Mouse (Mus musculus) MEL (cell line): Measurements from ENCODE around the gene Tcf25. TPM values are rescaled to one million over a fixed set of nuclear protein-coding genes. Genes with fewer than 3 reads are reported as not detected.
A peak's percentile ranks its signal among the peaks of the same experiment; 100 is the strongest.

ENCODE experiments used
- DNase-seq: peaks from one replicate; pipeline ENCODE4 v3.0.0; 2011; ENCODE audit warnings: low read depth, low spot score
- H3K27ac ChIP-seq: 2 replicates; pipeline ENCODE4 v1.5.1; 2012; ENCODE audit warnings: low read depth, mild to moderate bottlenecking, control low read depth, low read length, moderate library complexity; ENCODE audit not compliant: control insufficient read depth
- H3K27me3 ChIP-seq, 2 experiments: fragments of 150-350 bp in 1 of 2; sonication (generic) in 1 of 2; 2 replicates each; pipeline ENCODE4 v1.6.1; 2012; ENCODE audit warnings: low read length in 2 of 2, mild to moderate bottlenecking in 2 of 2, improper control_type of control experiment in 1 of 2, moderate library complexity in 1 of 2; ENCODE audit not compliant: insufficient read depth in 2 of 2, control insufficient read depth in 1 of 2
- H3K36me3 ChIP-seq, 2 experiments: 2 replicates each; pipeline ENCODE4 v1.6.1; 2012 to 2014; ENCODE audit warnings: low read length in 2 of 2, improper control_type of control experiment in 1 of 2, inconsistent platforms in 1 of 2, mild to moderate bottlenecking in 1 of 2; ENCODE audit not compliant: insufficient read depth in 2 of 2, control insufficient read depth in 1 of 2
- H3K4me1 ChIP-seq, 2 experiments: fragments of 150-350 bp in 1 of 2; sonication (generic) in 1 of 2; 2 replicates each; pipeline ENCODE4 v1.6.1; 2012; ENCODE audit warnings: low read length in 2 of 2, improper control_type of control experiment in 1 of 2, mild to moderate bottlenecking in 1 of 2; ENCODE audit not compliant: insufficient read depth in 2 of 2, control insufficient read depth in 1 of 2
- H3K4me3 ChIP-seq, 2 experiments: fragments of 150-350 bp in 1 of 2; sonication (generic) in 1 of 2; 2 replicates each; pipeline ENCODE4 v1.5.1; 2012; ENCODE audit warnings: low read depth in 2 of 2, low read length in 2 of 2, mild to moderate bottlenecking in 2 of 2, moderate library complexity in 2 of 2, control low read depth in 1 of 2, improper control_type of control experiment in 1 of 2; ENCODE audit not compliant: control insufficient read depth in 1 of 2, insufficient read depth in 1 of 2
- H3K79me2 ChIP-seq: 2 replicates; pipeline ENCODE4 v1.6.1; 2012; ENCODE audit warnings: mild to moderate bottlenecking, low read length, moderate library complexity; ENCODE audit not compliant: control insufficient read depth, poor library complexity, insufficient read depth
- H3K9ac ChIP-seq: 2 replicates; pipeline ENCODE4 v1.6.1; 2012; ENCODE audit warnings: low read depth, mild to moderate bottlenecking, control low read depth, low read length, moderate library complexity; ENCODE audit not compliant: control insufficient read depth, poor library complexity, severe bottlenecking
- H3K9me3 ChIP-seq: fragments of 150-350 bp; sonication (generic); replicated peaks from 2 replicates; pipeline ENCODE4 v1.6.1; 2012; ENCODE audit warnings: mild to moderate bottlenecking, low read length, improper control_type of control experiment, moderate library complexity; ENCODE audit not compliant: insufficient read depth
- CHD2 ChIP-seq: IDR thresholded peaks from 2 replicates; pipeline ENCODE4 v1.6.1; 2011; ENCODE audit warnings: low read length, improper control_type of control experiment
- CTCF ChIP-seq, 3 experiments: IDR thresholded peaks in 2 of 3; conservative IDR thresholded peaks in 1 of 3; 2 replicates each; pipeline ENCODE4 v1.5.1; 2011 to 2012; ENCODE audit warnings: low read length in 3 of 3, low read depth in 2 of 3, mild to moderate bottlenecking in 2 of 3, improper control_type of control experiment in 1 of 3, inconsistent platforms in 1 of 3, mixed read lengths in 1 of 3, moderate library complexity in 1 of 3; ENCODE audit not compliant: control insufficient read depth in 1 of 3, insufficient read depth in 1 of 3, poor library complexity in 1 of 3, severe bottlenecking in 1 of 3
- ELF1 ChIP-seq: IDR thresholded peaks from 2 replicates; pipeline ENCODE4 v1.6.1; 2014; ENCODE audit warnings: low read depth, mild to moderate bottlenecking, inconsistent platforms, low read length, improper control_type of control experiment, moderate library complexity
- EP300 ChIP-seq, 2 experiments: IDR thresholded peaks; 2 replicates each; pipeline ENCODE4 v1.6.1; 2011; ENCODE audit warnings: improper control_type of control experiment in 2 of 2, low read length in 2 of 2, low read depth in 1 of 2, mild to moderate bottlenecking in 1 of 2
- ETS1 ChIP-seq: IDR thresholded peaks from 2 replicates; pipeline ENCODE4 v1.6.1; 2012; ENCODE audit warnings: low read depth, mild to moderate bottlenecking, inconsistent platforms, low read length, improper control_type of control experiment, moderate library complexity
- GATA1 ChIP-seq: IDR thresholded peaks from 2 replicates; pipeline ENCODE4 v1.6.1; 2011; ENCODE audit warnings: low read depth, low read length, improper control_type of control experiment
- HCFC1 ChIP-seq: IDR thresholded peaks from 2 replicates; pipeline ENCODE4 v1.6.1; 2012; ENCODE audit warnings: low read depth, mild to moderate bottlenecking, inconsistent platforms, low read length, improper control_type of control experiment, moderate library complexity
- JUND ChIP-seq: IDR thresholded peaks from 2 replicates; pipeline ENCODE4 v1.6.1; 2011; ENCODE audit warnings: low read depth, mild to moderate bottlenecking, improper control_type of control experiment, low read length
- MAFK ChIP-seq: IDR thresholded peaks from 2 replicates; pipeline ENCODE4 v1.6.1; 2011; ENCODE audit warnings: low read depth, mild to moderate bottlenecking, low read length, improper control_type of control experiment, borderline replicate concordance
- MAX ChIP-seq: IDR thresholded peaks from 2 replicates; pipeline ENCODE4 v1.6.1; 2011; ENCODE audit warnings: low read length, improper control_type of control experiment
- MXI1 ChIP-seq: IDR thresholded peaks from 2 replicates; pipeline ENCODE4 v1.6.1; 2011; ENCODE audit warnings: mild to moderate bottlenecking, low read depth, low read length, improper control_type of control experiment
- MYC ChIP-seq: IDR thresholded peaks from 2 replicates; pipeline ENCODE4 v1.6.1; 2011; ENCODE audit warnings: low read depth, mild to moderate bottlenecking, low read length, improper control_type of control experiment, moderate library complexity
- NRF1 ChIP-seq: IDR thresholded peaks from 2 replicates; pipeline ENCODE4 v1.6.1; 2014; ENCODE audit warnings: low read depth, mild to moderate bottlenecking, inconsistent platforms, low read length, improper control_type of control experiment, moderate library complexity; ENCODE audit not compliant: poor library complexity, insufficient read depth, severe bottlenecking
- RAD21 ChIP-seq: IDR thresholded peaks from 2 replicates; pipeline ENCODE4 v1.6.1; 2011; ENCODE audit warnings: mild to moderate bottlenecking, low read depth, low read length, improper control_type of control experiment
- RCOR1 ChIP-seq: IDR thresholded peaks from 2 replicates; pipeline ENCODE4 v1.6.1; 2012; ENCODE audit warnings: low read depth, mild to moderate bottlenecking, inconsistent platforms, low read length, improper control_type of control experiment
- SIN3A ChIP-seq: IDR thresholded peaks from 2 replicates; pipeline ENCODE4 v1.6.1; 2012; ENCODE audit warnings: low read length, improper control_type of control experiment, inconsistent platforms
- SMC3 ChIP-seq: IDR thresholded peaks from 2 replicates; pipeline ENCODE4 v1.6.1; 2011; ENCODE audit warnings: low read depth, low read length, improper control_type of control experiment
- TAL1 ChIP-seq: IDR thresholded peaks from 2 replicates; pipeline ENCODE4 v1.6.1; 2012; ENCODE audit warnings: mild to moderate bottlenecking, inconsistent platforms, low read length, moderate library complexity, mixed read lengths
- TCF12 ChIP-seq: IDR thresholded peaks from 2 replicates; pipeline ENCODE4 v1.6.1; 2014; ENCODE audit warnings: low read depth, mild to moderate bottlenecking, inconsistent platforms, low read length, improper control_type of control experiment, moderate library complexity
- USF1 ChIP-seq: IDR thresholded peaks from 2 replicates; pipeline ENCODE4 v1.6.1; 2014; ENCODE audit warnings: low read depth, mild to moderate bottlenecking, inconsistent platforms, low read length, improper control_type of control experiment, moderate library complexity
- USF2 ChIP-seq, 2 experiments: IDR thresholded peaks; 2 replicates each; pipeline ENCODE4 v1.6.1; 2011 to 2012; ENCODE audit warnings: improper control_type of control experiment in 2 of 2, low read length in 2 of 2, borderline replicate concordance in 1 of 2, inconsistent platforms in 1 of 2, low read depth in 1 of 2, mild to moderate bottlenecking in 1 of 2; ENCODE audit not compliant: insufficient read depth in 1 of 2
- ZC3H11A ChIP-seq: IDR thresholded peaks from 2 replicates; pipeline ENCODE4 v1.6.1; 2012; ENCODE audit warnings: low read depth, mild to moderate bottlenecking, inconsistent platforms, low read length, improper control_type of control experiment
- ZNF384 ChIP-seq: IDR thresholded peaks from 2 replicates; pipeline ENCODE4 v1.6.1; 2012; ENCODE audit warnings: low read depth, mild to moderate bottlenecking, inconsistent platforms, low read length, improper control_type of control experiment
- polyA plus RNA-seq, 2 experiments: library from polyadenylated mRNA; stranded (reverse) in 1 of 2; unstranded in 1 of 2; fragments of >175 nt in 1 of 2; fragments of >200 nt in 1 of 2; gene quantifications; 2 replicates each; pipeline versions ENCODE4 v1.2.1 to v1.2.4; 2012; ENCODE audit warnings: low replicate concordance in 2 of 2, low read depth in 1 of 2; ENCODE audit not compliant: insufficient read length in 2 of 2, insufficient read depth in 1 of 2, missing spikeins in 1 of 2
- total RNA-seq: library from RNA; depleted of rRNA; stranded (reverse); fragments of 300-350 nt; gene quantifications from 2 replicates; pipeline ENCODE4 v1.2.3, GENCODE M21; 2012

The Tcf25 gene
- total and polyA plus RNA-seq, 3 experiments: 107 to 327 TPM; not detected in 1

DNA sequence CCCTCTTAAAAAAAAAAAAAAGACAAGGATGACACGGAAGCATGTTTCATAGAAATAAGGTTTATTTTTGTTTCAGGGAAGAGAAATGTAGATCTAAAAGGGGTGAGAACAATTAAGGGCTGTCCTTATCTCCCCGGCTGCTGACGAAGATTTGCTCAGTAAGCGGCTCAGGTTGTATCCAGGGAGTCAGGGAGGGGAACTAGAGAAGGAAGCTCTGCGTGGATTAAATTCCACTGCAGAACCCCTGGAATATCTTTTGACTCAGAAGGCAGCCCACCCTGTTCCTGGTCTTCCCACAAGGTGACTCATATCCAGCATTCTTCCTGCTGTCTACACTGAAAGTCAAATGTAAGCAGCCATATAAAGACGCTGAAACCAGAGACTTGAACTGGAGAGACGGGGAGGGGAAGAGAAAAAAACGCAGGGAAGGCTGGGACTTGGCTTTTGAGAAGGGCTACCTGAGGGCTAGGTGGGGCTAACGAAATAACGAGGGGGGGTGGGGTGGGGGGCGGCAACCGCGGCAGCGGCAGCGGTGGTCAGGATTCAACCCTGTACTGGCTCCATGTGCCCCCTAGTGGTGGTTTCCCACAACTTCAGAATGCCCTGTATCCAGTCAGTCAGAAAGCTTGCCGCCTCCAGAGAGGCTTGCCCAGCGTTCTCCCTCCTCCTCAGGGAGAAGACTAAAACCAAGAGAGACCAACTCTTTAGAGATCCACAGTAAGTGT, 48.7 kb downstream of the Tcf25 start:
- H3K27ac ChIP-seq: no peak overlapping the region
- peak; percentile 82 for DNase-seq
- H3K9me3 ChIP-seq: 0 out of 2 replicates have a peak, but pooled peaks cover 2% of the 10 kb centered on the region
- peak overlapping the region; percentile 25 for H3K9ac ChIP-seq
- TF ChIP-seq RCOR1 (peak; percentile 63), TAL1 (no peak), MAX (no peak), SMC3 (peak; percentile 69), GATA1 (peak; percentile 63), ZC3H11A (peak; percentile 57), USF1 (no peak), MXI1 (no peak), TCF12 (peak; percentile 29; the same call in 1 of the 2 replicates), ETS1 (peak; percentile 34; the same call in 1 of the 2 replicates), EP300 (IDR thresholded peaks at IDR 0.05; ENCODE audit: low read depth in 1 of 2, low read length in 2 of 2) (peak; percentile 46 to 47; a peak in 3 of 4 replicates), RAD21 (peak; percentile 59), ZNF384 (peak; percentile 80), MAFK (no peak), CTCF (IDR thresholded peaks at IDR 0.05 in 2 of 3, conservative IDR thresholded peaks at IDR 0.05 in 1 of 3; ENCODE audit: control insufficient read depth in 1 of 3, insufficient read depth in 1 of 3, low read depth in 2 of 3, low read length in 3 of 3, poor library complexity in 1 of 3, severe bottlenecking in 1 of 3) (peak; percentile 74 to 88 (median 75)), HCFC1 (0 out of 2 replicates have a peak, but pooled peaks have one; percentile 15)
- H3K36me3 ChIP-seq: no peaks in the 10 kb centered on the region; a peak in 1 of 4 replicates
- H3K4me3 ChIP-seq: peak overlapping the region; percentile 60 to 63
- H3K79me2 ChIP-seq: no peaks in the 10 kb centered on the region
- H3K4me1 ChIP-seq: peaks cover 4 to 5% of the 10 kb centered on the region in 2 experiments
- no peaks in the 10 kb centered on the region for H3K27me3 ChIP-seq

DNA sequence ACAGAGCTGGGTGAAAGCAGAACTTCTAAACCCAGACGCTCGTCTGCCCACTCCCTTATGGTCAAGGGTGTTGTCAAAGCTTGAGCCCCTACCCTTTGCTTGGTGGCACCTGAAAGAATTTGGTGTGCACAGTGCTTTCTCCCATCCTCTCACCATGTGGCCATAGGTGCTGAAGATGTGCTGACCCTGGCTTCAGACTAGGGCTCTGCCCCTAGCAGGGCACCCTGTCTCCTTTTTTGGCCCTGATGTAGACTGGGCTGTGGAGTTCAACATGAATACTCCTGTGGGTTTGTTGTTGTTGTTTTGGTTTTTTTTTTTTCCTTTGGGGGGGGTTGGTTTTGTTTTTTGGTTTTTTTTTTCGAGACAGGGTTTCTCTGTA, 49.2 kb downstream of the Tcf25 start:
- TF ChIP-seq ZC3H11A (no peak), SIN3A (no peak), CHD2 (no peak), JUND (no peak), TAL1 (no peak), USF2 (IDR thresholded peaks at IDR 0.05; ENCODE audit: borderline replicate concordance in 1 of 2, insufficient read depth in 1 of 2, low read depth in 1 of 2, low read length in 2 of 2) (no peak), NRF1 (no peak), RAD21 (no peak), ELF1 (no peak), ETS1 (no peak), MYC (no peak), GATA1 (no peak)
- Histone ChIP-seq H3K27ac (no peak overlapping the region), H3K9me3 (0 out of 2 replicates have a peak, but pooled peaks cover 2% of the 10 kb centered on the region), H3K79me2 (no peaks in the 10 kb centered on the region), H3K4me3 (peak overlapping the region; percentile 11 to 63; a peak in 3 of 4 replicates), H3K9ac (no peak overlapping the region; the same call in 1 of the 2 replicates), H3K36me3 (no peaks in the 10 kb centered on the region; a peak in 1 of 4 replicates), H3K4me1 (peaks cover 4% of the 10 kb centered on the region in 2 experiments; a peak in 3 of 4 replicates), H3K27me3 (no peaks in the 10 kb centered on the region)
- DNase-seq: no peak
